Mouse (Mus musculus): Measurements from ENCODE around the gene Nos1ap.

The Nos1ap gene

DNA sequence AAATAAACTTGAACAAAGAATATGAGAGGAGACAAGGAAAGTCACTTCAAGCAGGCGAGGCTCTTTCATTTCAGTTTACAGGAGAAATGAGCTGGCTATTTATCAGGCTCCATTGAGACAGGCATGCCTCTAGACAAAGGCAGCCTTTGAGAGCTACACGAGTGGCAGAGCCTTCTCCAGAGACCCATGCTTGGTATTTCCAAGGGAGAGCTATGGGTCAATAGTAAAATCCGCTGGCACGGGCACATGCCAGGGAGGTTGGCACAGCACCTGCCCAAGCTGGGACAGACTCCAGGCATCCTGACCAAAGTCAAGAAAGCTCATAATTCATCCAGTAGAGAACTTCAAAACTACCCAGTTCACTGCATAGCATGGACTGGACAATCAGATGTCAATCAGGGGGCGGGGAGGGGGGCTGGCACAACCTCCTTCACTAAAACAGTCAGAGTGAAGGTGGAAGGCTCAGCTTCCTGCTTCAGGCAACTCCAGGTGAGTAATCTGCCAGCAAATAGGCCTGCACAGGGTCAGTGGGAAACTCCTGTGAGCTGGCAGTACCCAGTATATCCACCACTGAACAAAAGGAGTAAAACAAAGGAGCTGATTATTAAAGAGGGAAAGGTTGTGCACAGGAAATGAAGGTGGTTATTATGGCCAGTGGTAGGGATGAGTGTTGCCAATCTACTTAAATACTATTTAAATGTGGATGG, 129.6 kb downstream of the Nos1ap start:
- no peak for DNase-seq (ENCODE audit: low read depth, low spot score)

DNA sequence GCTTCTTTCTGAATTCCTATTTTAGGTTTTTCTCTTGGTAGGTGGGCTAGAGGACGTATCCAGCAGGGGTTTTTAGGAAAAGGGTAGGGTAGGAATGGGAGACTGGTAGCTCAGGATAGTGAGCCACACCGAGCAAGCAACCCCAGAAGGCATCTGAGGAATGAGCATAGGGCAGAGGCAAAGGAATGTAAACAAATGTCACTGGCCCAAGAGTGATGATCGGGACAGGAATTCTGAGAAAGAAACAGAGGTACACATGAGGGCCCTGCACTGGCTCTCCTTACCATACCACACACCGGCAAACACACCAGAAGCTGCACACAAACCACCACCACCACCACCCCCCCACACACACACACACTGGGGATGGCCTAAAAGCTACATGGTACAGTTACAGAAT, 132.0 kb downstream of the Nos1ap start:
- no peak for DNase-seq (ENCODE audit: low read depth, low spot score)

DNA sequence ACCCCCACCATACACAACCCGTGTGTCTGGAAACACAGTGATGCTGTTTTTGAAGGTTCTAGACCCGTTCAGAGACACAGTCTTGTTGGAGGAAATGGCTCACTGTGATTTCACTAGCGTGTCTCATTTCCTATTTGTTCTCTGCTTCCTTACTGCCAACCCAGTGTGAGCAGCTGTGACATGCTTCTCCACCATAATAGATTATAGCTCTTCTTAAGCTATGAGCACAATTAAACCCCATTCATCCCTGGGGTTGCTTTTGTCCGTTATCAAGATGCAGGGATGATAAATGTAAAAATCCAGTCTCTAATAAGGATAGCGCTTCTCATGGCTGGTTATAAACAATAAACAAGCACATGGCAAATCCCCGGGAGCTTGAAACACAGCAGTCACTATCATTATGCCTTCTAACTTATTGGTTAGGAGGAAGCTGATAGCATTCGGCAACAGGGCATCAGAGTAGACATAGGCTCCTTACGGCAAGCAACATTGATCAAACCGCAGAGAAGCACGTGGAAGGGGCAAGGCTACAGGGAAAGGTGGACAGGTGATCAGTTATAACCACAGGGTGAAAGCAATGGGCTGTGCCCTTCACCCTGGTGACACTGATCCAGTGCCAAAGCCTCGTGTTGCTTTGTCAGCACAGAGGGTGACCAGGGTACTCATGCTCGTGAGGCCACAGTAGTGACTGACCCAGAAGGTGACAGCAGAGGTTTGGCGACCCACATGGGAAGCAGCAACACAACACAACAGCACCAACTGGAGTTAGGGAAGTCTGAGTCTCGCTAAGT, 133.6 kb downstream of the Nos1ap start:
- no peak for DNase-seq (ENCODE audit: low read depth, low spot score)

DNA sequence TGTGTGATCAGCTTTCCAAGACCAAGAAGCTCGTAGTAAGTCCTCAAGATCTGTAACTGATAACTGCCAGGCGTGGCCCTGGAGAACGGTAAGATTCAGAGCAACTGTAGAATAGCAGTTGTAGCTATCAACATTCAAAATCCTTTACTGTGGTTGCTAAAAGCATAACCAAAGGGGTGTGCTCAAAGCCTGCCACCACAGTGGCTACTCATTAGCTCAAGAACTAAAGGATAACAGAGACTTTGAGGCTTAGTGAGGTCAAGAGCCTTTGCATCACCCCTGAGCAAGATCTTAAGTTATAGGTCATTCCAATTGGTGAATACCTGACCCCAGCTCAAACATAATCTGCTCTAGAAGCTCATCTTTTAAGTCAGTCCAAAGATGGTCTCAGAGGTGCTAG, 134.3 kb downstream of the Nos1ap start:
- DNase-seq (ENCODE audit: low read depth, low spot score), result no peak

DNA sequence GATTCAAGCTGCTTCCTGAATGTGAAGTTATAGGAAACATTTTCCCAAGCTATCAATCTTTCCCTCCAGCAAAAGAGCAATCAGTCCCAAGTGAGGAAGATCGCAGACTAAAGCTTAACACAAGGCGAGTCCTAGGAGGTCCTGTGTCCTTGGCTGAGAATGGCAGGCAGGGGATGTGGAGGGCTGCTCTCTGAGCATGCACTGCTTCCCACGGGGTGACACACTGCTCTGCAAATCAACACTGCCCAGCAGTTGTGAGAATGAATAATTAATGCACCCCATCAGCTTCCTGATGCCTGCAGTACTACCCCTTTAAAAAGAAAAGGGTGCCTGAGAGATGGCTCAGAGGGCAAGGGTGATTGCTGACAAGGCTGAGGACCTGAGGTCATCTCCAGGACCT, 136.2 kb downstream of the Nos1ap start:
- DNase-seq (ENCODE audit: low read depth, low spot score), result no peak

DNA sequence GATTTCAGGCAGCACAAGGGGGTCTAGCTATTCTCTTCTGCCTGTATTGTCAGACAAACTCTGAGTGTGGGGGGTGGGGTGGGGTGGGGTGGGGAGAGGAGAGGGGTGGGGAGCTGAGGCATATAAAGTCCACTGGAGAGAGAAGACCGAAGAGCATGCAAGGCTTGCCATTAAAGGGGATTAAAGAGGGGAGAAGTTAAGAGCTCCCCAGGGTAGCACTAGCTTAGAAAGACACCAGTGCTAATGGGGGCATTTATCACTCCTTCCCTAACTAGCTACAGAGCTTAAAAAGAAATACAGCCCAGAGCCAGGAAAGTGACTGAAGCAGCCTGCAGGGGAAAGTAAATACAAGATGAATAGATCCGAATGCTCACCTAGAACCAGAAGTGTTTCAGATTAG, 141.4 kb downstream of the Nos1ap start:
- DNase-seq (ENCODE audit: low read depth, low spot score), result no peak

DNA sequence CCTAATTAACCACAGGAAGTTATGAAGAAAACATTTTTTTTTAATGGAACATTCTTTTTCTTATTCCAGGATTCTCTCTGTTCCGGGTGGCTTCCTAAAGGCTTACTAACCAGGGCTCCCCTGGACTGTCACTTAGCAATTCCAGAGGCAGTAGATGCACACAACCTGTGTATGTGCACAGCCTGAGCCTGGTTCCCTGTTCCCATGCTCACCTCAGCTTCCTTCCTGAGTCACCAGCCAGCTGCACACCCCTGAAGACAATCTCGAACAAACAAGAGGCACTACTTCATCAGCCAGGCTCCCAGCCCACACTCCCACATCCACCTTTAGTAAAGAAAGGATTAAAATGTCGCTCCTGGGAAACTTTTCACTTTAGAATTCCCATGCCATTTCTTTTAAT, 144.2 kb downstream of the Nos1ap start:
- DNase-seq (ENCODE audit: low read depth, low spot score), result no peak

DNA sequence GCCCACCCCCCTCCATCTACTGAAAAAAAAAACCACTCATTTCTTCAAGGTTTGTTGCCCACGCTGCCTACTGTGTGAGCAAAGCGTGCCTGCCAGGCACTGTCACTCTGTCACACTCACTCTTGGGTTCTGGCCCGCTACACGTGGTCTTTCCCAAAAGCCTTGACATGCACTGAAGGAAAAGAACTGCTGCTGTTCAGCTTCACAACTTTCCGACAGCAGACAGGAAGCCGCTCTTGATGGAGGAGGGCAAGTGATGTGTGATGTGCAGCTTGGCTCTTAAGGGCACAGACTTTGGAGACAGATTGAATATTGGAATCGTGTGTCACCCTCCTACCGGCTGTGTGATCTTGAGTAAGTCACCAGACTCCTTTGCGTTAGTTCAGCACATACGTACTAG, 149.3 kb downstream of the Nos1ap start:
- DNase-seq (ENCODE audit: low read depth, low spot score), result no peak

DNA sequence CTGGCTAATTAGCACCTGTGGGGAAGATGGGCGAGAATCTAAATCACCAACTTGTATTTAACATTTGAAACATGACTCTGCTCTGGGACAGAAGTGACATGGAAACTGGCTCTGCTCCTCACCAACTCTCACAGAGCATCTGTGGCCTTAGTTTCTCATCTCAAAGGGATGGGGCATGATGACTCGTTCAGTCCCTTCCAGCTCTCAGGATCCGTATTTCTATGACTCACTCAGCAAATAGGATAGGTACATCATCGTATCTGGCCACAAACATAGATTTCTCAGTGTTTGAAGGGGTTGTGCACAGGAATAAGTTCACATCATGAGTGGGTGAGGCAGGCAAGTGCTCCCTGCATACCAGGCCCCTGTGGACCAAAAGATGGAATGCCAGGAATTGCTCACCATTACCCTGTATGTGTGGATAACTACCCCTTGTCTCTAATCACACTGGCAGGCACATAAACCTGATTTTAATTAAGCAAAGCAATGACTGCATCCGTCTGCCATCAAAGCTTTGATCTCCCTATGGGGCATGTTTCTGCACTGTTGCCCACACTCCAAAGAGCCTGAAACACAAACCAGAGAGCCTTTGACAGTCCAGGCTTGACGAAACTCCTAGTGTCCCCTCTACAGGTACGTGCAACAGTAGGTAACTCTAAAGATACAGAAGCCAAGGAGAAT, 151.1 kb downstream of the Nos1ap start:
- DNase-seq (ENCODE audit: low read depth, low spot score), result no peak

DNA sequence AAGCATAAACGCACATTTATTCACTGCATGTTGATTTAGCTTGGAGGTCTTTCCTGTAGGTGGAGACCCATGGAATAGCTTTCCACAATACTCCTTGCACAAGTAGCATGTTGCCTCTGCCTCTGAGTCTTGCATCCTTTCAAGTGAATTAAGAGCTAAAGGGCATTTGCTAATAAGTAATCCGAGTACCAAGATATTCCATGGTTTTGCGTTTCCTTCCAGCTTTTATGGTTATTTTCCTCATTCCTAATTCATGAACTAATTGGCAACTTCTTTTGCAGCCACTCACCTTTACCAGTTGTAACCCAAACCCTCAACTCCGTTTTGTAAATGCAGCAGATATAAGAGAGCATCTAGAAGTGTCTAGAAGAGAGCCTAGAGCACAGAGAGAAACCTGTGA, 155.5 kb downstream of the Nos1ap start:
- DNase-seq (ENCODE audit: low read depth, low spot score), result no peak

DNA sequence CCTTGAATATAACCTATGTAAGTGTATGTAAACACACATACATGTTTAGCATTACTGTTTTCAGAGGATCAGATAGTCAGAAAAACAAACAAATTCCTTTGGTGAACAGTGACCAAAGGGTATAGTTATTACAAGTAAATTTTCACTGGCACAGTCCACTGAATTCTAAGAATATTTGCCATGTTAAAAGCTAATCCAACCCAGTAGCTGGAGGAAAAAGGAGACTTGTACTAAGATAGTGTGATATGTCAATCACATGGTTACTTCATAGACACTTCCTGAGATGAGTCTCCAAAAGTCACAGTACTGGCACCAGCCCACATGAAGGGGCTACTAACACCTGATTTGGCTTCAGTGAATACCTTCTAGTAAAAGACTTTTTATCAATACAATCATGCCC, 156.0 kb downstream of the Nos1ap start:
- DNase-seq (ENCODE audit: low read depth, low spot score), result no peak

DNA sequence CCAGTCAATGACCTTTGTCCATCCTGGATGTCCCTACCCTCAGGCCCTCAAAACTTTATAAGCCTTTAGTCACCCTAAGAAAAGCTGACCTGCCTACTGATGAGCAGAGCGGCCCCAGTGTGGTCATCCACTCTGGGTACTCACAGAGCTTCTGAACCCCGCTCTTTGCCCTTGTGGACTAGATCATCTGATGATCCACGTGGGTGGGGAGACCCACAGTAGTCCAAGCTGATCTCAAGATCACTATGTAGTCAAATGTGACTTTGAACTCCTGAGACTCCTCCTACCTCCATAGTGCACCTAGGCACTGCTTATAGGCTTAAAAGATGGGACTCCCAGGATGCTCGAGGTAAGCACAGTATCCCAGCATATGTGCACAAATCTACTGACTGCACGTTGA, 157.4 kb downstream of the Nos1ap start:
- no peak for DNase-seq (ENCODE audit: low read depth, low spot score)

DNA sequence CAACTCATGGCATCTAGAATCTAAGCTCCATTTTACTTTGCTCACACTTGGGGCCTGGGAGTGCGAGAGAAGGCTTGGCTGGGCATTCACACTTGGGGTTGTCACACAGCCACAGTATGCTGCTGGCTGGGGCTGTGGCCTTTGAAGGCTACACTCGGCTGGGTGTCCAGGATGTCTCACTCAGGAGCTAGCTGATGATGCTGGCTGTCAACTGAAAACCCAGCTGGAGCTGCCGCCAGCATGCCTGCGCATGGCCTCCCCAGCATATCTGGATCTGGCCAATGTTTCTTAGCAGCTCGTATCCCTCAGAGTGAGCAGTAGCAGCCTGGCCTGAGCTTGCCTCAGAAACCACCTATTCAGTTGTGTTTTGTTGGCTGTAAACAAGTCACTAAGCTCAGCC, 158.3 kb downstream of the Nos1ap start:
- DNase-seq (ENCODE audit: low read depth, low spot score), result no peak

DNA sequence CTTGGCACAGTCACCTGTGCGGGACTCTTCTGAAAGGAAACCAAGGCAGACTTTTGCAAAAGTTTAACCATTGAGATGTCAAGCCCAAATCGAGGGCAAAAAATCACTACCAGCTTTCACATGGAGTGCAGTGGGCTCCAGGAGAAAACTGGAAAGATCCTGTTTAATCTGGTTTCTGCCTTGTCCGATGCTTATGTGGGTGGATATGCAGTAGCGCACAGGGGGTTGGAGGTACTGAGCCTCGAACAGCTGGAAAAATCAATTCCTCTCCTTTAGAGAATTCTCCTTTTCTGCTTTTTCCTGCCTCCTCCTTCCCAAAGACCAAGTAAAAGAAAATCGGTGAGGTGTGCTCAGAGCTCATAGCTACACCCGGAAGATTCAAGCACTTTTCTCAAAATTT, 159.0 kb downstream of the Nos1ap start:
- peak; percentile 36 for DNase-seq (ENCODE audit: low read depth, low spot score)

DNA sequence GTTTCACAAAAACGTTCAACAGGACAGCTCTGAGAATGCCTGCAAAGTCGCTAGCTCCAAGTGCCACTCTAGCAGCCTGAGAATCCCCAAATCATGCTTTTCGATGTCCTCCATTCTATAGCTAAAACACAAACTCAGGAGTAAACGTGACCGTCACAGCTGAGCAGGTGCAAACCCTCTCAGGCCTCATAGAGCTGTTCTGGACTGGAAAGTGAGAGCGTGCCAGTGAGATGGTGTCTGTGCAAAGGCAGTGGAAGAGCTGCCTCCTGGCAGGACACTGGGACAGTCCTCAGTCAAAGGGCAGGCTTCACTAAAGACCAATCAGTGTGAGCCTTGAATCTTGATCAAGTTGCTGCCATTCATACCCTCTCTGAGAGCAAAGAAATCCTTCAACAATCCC, 160.0 kb downstream of the Nos1ap start:
- DNase-seq (ENCODE audit: low read depth, low spot score), result no peak

DNA sequence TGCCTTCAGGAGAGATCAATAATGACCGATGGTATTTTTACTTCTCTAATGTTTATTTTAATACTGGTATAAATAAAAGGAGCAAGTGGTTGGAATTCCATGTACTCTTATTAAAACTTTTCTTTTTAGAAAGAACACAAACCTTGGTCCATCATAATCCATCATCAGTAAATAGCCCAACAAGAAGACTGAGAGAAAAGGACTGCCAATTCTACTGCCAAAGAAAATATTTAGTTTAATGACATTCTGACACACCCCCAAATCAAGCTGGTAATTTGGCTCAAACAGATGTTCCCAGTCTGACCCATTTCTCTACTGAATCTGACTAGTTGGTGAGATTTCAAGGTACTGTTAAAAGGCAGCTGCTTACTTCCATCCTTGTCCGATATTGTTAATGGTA, 161.5 kb downstream of the Nos1ap start:
- DNase-seq (ENCODE audit: low read depth, low spot score), result no peak

DNA sequence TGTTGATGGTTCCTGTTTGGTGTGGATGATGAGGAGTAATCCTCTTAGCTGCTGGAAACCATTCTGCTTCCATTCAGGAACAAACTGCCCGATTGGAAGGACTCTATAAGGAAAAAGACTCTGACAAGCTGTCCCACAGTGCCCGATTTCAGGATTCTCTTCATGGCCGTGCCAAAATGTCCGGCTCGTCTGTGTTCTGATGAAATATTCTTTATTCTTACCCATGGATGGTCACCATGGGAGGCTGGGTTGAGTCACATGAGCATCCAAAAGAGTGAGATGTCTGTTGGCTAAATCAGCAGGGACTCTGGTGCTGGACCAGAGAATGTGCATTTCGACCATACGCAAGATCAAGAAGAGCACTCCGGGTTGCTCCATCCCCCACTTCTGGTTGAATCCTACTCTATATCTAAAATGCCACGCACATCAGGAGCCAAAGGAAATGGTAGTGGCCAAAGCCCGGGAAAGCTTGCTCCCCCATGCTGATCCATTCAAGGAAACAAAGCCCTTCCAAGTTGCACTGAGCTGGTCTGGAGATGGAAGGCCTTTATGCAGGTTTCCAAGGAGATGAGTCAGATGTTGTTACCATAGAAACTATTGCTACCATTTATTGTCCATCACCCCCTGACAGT, 165.3 kb downstream of the Nos1ap start:
- peak; percentile 20 for DNase-seq (ENCODE audit: low read depth, low spot score)

DNA sequence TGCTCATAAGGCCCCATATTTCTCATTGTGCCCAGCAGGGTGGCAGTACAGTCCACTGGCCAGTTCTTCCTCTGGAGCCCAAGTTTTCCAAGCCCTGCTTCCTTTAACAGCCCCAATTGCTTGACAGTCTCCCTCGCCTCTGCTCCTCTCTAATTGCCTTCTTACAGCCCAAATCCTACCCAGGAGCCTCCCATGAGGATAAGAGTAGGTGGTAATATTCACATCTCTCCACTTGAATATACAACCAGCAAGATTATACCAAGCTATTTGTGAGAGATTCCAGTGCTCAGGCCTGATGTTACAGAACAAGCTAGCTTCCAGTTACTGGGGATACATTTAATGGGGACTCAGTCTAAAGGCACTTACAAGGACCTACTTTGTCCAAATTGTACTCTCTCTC, 166.6 kb downstream of the Nos1ap start:
- no peak for DNase-seq (ENCODE audit: low read depth, low spot score)

DNA sequence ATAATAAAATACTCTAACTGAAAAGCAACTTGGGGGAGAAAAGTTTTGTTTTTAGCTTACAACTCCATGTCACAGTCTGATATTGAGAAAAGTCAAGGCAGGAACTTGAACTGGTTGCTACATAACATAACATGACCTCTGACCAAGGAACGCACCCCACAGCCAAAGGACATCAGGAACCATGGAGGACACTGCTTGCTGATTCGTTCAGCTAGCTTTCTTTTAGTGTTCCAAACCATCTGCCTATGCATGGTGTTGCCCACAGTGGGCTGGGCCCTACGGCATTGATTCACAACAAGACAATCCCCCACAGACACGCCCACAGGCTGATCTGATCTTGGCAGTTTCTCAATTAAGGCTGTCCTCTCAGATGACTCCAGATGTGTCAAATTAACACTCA, 167.5 kb downstream of the Nos1ap start:
- no peak for DNase-seq (ENCODE audit: low read depth, low spot score)

DNA sequence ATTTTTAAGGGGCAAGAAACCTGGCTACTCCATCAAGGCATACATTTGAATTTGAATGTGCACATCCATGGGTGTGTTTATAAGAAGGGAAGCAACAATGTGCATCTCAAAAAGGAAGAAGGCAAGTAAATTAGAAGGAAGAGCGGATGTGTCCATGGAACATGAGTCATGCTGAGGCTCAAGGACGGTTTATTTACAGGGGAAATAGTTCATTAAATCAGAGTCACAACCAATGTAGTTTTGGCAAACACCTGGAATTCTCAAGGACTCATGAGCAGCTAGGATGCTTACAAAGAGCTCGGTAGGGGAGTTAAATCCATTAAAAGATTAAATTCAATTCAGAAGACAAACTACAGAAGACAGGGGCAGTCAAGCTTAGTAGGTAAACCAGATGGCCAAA, 169.7 kb downstream of the Nos1ap start:
- DNase-seq (ENCODE audit: low read depth, low spot score), result peak; percentile 42

DNA sequence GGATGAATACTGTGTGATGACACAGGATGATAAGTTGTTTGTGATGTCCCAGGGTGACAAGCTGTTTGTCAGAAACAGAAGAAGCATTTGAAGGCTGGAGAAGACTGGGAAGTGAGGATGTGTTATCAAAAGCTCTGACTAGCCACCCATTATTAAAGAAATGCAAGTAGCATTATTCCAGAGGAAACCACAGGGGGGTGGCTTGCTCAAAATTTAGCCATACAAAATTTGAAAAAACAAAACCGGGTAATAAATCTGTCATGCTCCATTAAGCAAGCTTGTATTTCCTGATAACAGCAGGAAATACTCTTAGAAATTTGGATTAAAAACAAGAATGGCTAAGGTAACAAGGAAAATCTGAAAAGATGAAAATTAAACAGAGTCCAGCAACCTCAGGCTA, 171.5 kb downstream of the Nos1ap start:
- no peak for DNase-seq (ENCODE audit: low read depth, low spot score)

DNA sequence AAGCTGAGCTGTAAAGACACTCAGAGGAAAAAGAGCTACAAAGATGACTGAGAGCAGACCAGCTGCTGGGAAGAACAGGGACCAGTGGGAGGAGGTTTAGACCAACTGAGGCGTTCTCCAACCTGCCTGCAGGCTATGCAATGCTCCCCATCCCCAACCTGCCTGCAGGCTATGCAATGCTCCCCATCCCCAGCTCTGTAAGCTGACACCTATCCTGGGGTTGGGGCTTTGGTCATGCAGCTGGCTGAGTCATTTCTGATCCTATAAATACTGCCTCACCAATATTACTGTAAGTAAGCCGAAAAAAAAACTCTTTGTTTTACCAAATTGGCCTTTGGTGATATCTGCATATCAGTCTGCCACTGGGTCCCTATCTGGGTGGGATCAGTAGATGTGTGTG, 172.7 kb downstream of the Nos1ap start:
- no peak for DNase-seq (ENCODE audit: low read depth, low spot score)
